Mouse (Mus musculus): Measurements from ENCODE around the gene Tcf7l2.

DNA sequence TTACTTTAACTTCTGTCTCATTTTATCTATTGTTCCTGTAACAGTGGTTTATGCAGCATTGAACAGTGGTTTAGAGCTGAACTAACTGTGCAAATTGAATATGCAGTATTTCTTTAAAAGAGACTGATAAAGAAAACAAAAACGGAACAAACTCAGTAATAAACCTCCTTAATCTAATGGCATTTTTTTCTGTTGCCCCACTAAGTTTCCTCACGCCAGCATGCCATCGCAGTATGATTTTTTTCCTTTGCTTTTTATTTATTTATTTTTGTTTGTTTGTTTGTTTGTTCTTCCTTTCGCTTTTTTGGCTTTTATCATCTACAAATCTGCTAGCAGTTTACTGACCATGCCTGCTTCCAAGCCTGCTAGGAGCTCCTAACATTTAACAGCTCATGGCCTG is 183.2 kb downstream of the Tcf7l2 start:
- no peak for TF ChIP-seq CTCF (IDR thresholded peaks at IDR 0.05; ENCODE audit: extremely low read depth, insufficient read length, insufficient replicate concordance, low read depth, low read length)
- TF ChIP-seq POLR2A (IDR thresholded peaks at IDR 0.05; ENCODE audit: low read depth, low read length) = no peak
